Mouse (Mus musculus): Measurements from ENCODE around the gene Tssk4.

GRCm38 (mm10) chr14:55658011-55658410 is 8.0 kb downstream of the Tssk4 start:
- no peak for TF ChIP-seq EP300 (optimal IDR thresholded peaks at IDR 0.05)
- TF ChIP-seq CTCF (IDR thresholded peaks at IDR 0.05; ENCODE audit: low read depth), result no peak
